Mouse (Mus musculus): ENCODE measurements around the gene Itk. TPM values are rescaled to one million over a fixed set of nuclear protein-coding genes. Genes with fewer than 3 reads are reported as not detected.

Itk gene
- polyA plus RNA-seq, 1 experiment from 2014 or later, result 0.14 TPM

DNA sequence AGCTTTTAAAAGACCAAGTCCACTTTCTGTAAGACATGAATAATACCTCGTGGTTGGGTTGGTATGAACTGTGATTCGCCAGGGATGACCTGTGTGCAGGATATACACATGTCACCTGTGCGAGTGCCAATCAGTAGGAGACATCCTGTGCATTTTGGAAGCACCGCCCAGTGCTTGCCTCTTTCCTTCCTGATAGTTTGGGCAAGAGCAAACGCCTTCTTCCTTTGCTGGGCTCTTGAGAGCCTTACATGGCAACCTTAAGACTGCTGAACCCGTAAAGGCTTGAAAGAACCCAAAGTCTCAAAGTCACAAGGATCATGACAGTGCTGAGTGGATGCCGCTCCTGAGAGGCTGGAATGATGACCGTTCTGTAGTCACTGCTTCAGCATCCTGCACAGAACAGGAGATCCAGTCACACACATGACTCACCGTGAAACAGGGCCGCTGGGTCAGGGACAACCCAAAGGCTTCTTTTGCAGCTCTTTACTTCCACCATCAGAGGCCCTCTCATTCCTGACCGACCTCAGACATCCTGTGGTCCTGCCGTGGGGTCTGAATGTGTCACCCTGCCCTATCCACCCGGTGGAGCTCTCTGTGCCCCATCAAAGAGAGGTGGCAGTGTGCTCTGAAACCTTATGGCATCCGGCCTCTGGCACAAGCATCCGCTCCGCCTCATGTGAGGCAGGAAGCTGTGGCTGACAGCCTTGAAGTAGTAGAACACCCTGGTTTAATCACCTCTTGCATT lies 62.9 kb downstream of the Itk start:
- no peaks in the 10 kb centered on the region for H3K9me3 ChIP-seq (ENCODE audit: control insufficient read depth, low read length)
- 81% methylated on average over 16 of the region's 16 CpGs for WGBS
- no peak for ATAC-seq (replicated peaks; ENCODE audit: low FRiP score)

DNA sequence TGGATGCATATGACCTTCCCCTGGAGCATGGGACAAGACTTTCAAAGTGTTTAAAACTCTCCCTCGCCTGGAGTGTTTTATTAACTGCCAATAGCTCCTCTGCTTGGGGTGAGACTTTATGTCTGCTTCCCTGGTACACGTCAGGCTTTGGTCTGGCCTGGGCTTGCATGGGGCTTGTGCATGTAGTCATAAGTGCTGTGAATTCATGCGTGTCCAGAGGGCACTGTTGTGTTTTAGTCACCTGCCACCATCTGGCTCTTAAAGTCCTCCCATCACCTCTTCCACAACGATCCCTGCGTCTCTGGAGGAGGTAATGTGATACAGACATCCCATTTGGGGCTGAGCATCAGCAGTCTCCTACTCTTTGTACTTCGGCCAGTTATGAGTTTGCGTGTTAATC lies 67.8 kb downstream of the Itk start:
- Histone ChIP-seq H3K9ac (ENCODE audit: low read depth, low read length) (no peak overlapping the region), H3K9me3 (ENCODE audit: control insufficient read depth, low read length) (no peaks in the 10 kb centered on the region), H3K4me2 (no peak overlapping the region), H3K27ac (ENCODE audit: low read depth, low read length) (no peak overlapping the region), H3K27me3 (replicated peaks; ENCODE audit: control insufficient read depth, insufficient read depth, low read length) (no peaks in the 10 kb centered on the region), H3K4me3 (ENCODE audit: low read depth, low read length) (no peak overlapping the region), H3K4me1 (replicated peaks; ENCODE audit: control insufficient read depth, insufficient read depth, low read length) (no peaks in the 10 kb centered on the region), H3K36me3 (ENCODE audit: control insufficient read depth, insufficient read depth, low read length) (no peaks in the 10 kb centered on the region)
- WGBS, result 76% methylated on average over 7 of the region's 7 CpGs
- no peak for DNase-seq (ENCODE audit: low spot score)
- ATAC-seq (replicated peaks; ENCODE audit: low FRiP score), result no peak

More for the DNA sequence above, 62.9 kb downstream of the Itk start:
- Histone ChIP-seq H3K4me2 (no peak overlapping the region), H3K4me1 (replicated peaks; ENCODE audit: control insufficient read depth, insufficient read depth, low read length) (no peaks in the 10 kb centered on the region), H3K9ac (ENCODE audit: low read depth, low read length) (no peak overlapping the region), H3K27ac (ENCODE audit: low read depth, low read length) (no peak overlapping the region), H3K36me3 (ENCODE audit: control insufficient read depth, insufficient read depth, low read length) (no peaks in the 10 kb centered on the region), H3K27me3 (replicated peaks; ENCODE audit: control insufficient read depth, insufficient read depth, low read length) (no peaks in the 10 kb centered on the region), H3K4me3 (ENCODE audit: low read depth, low read length) (no peak overlapping the region)
- no peak for DNase-seq (ENCODE audit: low spot score)

DNA sequence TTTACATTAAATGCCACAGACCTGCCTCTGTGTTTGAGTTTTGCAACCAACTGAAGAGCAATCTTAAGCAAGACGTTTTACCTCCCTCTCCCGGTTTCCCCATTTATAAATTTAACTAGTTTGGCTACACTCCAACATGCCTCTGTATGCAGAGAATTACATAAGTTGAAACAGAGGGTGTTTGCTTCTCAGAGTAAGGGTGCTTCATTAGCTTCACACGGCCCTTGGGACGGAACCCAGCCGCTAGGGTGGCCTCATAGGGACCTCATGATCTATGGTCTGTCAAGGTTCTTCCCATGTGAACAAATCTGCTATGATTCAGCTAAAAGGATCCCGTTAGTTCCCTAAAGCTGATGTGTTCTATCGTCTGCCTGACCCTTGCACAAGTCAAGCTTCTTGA lies 74.8 kb downstream of the Itk start:
- no peak overlapping the region for H3K27ac ChIP-seq (ENCODE audit: low read depth, low read length)
- 52% methylated on average over 7 of the region's 7 CpGs for WGBS
- H3K9ac ChIP-seq (ENCODE audit: low read depth, low read length), result no peak overlapping the region
- H3K9me3 ChIP-seq (ENCODE audit: control insufficient read depth, low read length), result no peaks in the 10 kb centered on the region
- H3K36me3 ChIP-seq (ENCODE audit: control insufficient read depth, insufficient read depth, low read length), result no peaks in the 10 kb centered on the region
- no peak overlapping the region for H3K4me3 ChIP-seq (ENCODE audit: low read depth, low read length)
- no peak overlapping the region for H3K4me2 ChIP-seq
- H3K27me3 ChIP-seq (replicated peaks; ENCODE audit: control insufficient read depth, insufficient read depth, low read length), result 0 out of 2 replicates have a peak, but pooled peaks cover 2% of the 10 kb centered on the region
- no peak for ATAC-seq (replicated peaks; ENCODE audit: low FRiP score)
- peaks cover 9% of the 10 kb centered on the region; the same call in 1 of the 2 replicates for H3K4me1 ChIP-seq (replicated peaks; ENCODE audit: control insufficient read depth, insufficient read depth, low read length)
- no peak for DNase-seq (ENCODE audit: low spot score)

DNA sequence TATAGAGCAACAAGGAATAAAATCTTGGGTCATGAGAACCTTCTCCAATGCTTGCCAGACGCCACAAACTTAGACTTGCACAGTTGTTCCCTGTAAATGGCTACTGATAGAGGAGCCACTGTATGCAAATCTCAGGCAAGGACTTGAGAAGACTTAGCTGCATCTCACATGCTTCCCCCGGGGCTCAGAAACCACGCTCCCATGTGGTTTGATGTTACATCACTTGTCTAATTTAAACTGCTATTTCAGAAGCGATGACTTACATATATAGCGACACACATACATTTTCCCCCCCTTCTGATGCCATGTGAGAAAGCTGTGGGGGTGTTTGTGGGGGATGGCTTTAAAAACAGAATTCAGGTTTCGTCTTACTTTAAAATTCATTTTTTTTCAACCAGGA lies 75.5 kb downstream of the Itk start:
- 68% methylated on average over 6 of the region's 6 CpGs for WGBS
- no peak for ATAC-seq (replicated peaks; ENCODE audit: low FRiP score)
- no peaks in the 10 kb centered on the region for H3K36me3 ChIP-seq (ENCODE audit: control insufficient read depth, insufficient read depth, low read length)
- H3K4me1 ChIP-seq (replicated peaks; ENCODE audit: control insufficient read depth, insufficient read depth, low read length), result peaks cover 9% of the 10 kb centered on the region; the same call in 1 of the 2 replicates
- no peak for DNase-seq (ENCODE audit: low spot score)
- no peak overlapping the region for H3K4me2 ChIP-seq
- H3K27ac ChIP-seq (ENCODE audit: low read depth, low read length), result no peak overlapping the region
- H3K4me3 ChIP-seq (ENCODE audit: low read depth, low read length), result no peak overlapping the region
- H3K9ac ChIP-seq (ENCODE audit: low read depth, low read length), result no peak overlapping the region
- no peaks in the 10 kb centered on the region for H3K9me3 ChIP-seq (ENCODE audit: control insufficient read depth, low read length)
- H3K27me3 ChIP-seq (replicated peaks; ENCODE audit: control insufficient read depth, insufficient read depth, low read length), result 0 out of 2 replicates have a peak, but pooled peaks cover 2% of the 10 kb centered on the region

DNA sequence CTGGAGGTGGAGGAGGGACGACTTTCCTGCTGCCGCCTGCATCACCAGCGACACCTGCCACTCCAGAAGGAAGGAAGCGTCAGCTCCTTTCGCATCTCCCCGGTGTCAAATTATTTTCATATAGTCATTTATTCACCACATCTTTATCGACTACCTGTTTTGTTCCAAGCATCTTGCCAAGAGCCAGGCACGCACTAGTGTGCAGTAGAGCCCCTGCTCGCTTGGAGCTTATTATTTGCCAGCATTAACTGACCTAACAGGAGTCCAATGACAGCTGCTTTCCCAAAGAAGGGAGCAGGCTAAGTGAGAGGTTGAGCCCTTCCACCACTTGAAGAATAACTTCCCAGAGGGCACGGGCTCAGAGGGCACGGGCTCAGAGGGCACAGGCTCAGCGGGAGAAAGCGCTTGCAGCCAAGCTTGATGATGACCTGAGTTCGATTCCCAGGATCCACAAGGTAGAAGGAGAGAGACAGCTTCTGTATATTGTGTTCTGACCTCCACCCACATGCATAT lies 76.7 kb downstream of the Itk start, which contains the start of gene Cyfip2:
TSS of gene Cyfip2 (minus strand) at position 337 of the 513 bp plus-strand sequence.
- Histone ChIP-seq H3K36me3 (ENCODE audit: control insufficient read depth, insufficient read depth, low read length) (no peaks in the 10 kb centered on the region), H3K27ac (ENCODE audit: low read depth, low read length) (no peak within 1 kb of the TSS), H3K4me1 (replicated peaks; ENCODE audit: control insufficient read depth, insufficient read depth, low read length) (peaks cover 9% of the 10 kb centered on the region; the same call in 1 of the 2 replicates), H3K9me3 (ENCODE audit: control insufficient read depth, low read length) (no peaks in the 10 kb centered on the region), H3K4me3 (ENCODE audit: low read depth, low read length) (peak within 1 kb of the TSS; percentile 68), H3K4me2 (peak within 1 kb of the TSS; percentile 82), H3K27me3 (replicated peaks; ENCODE audit: control insufficient read depth, insufficient read depth, low read length) (0 out of 2 replicates have a peak, but pooled peaks cover 2% of the 10 kb centered on the region), H3K9ac (ENCODE audit: low read depth, low read length) (peak within 1 kb of the TSS; percentile 67)
- no peak for DNase-seq (ENCODE audit: low spot score)
- 9% methylated on average over 14 of the region's 14 CpGs for WGBS
- ATAC-seq (replicated peaks; ENCODE audit: low FRiP score), result 0 out of 2 replicates have a peak, but pooled peaks have one; percentile 14

DNA sequence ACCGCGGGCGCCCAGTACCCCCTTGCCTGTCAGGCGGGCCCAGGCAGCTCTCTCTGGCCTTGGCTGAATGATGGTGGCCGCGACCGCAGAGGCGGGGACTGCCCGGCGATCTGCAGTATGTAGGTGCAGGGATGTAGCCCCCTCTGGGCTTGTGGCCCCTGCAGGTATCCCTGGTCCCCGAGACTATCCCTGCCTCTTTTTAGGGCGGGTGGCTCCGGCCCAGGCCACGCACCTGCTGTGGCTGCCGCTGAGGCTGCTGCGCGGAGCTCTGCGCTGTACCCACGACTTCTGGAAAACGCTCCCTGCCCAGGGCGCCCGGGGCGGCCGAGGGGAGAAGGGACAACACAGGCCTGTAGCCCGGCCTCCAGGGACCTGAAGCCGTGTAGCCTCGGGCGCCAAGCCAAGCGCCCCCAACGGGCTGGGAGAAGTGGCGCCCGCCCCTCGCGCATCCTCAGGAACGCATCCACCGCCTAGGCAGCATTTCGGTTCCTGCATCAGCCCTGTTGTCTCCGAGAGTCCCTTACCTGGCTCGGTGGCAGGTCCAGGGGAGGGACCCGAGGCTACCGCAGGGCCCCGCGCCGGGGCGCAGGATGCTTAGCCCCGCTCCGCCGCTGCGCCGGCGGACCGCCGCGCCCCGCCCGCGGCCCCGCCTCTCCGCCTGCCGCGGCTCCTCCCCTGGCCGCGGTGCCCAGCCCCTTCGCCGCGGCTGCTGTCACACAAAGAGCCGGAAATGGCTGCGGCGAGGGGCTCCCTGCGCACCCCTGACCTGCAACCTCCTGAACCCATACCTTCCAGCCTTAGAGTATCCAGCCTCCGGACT lies 77.4 kb downstream of the Itk start:
- H3K27me3 ChIP-seq (replicated peaks; ENCODE audit: control insufficient read depth, insufficient read depth, low read length), result 0 out of 2 replicates have a peak, but pooled peaks cover 2% of the 10 kb centered on the region
- peak; percentile 87 for ATAC-seq (replicated peaks; ENCODE audit: low FRiP score)
- no peaks in the 10 kb centered on the region for H3K36me3 ChIP-seq (ENCODE audit: control insufficient read depth, insufficient read depth, low read length)
- H3K27ac ChIP-seq (ENCODE audit: low read depth, low read length), result no peak overlapping the region
- peak; percentile 74 for DNase-seq (ENCODE audit: low spot score)
- H3K9me3 ChIP-seq (ENCODE audit: control insufficient read depth, low read length), result no peaks in the 10 kb centered on the region
- H3K4me3 ChIP-seq (ENCODE audit: low read depth, low read length), result peak overlapping the region; percentile 68
- peak overlapping the region; percentile 82 for H3K4me2 ChIP-seq
- peak overlapping the region; percentile 67 for H3K9ac ChIP-seq (ENCODE audit: low read depth, low read length)
- WGBS, result under 1% methylated on average over 70 of the region's 71 CpGs
- peaks cover 9% of the 10 kb centered on the region; the same call in 1 of the 2 replicates for H3K4me1 ChIP-seq (replicated peaks; ENCODE audit: control insufficient read depth, insufficient read depth, low read length)

DNA sequence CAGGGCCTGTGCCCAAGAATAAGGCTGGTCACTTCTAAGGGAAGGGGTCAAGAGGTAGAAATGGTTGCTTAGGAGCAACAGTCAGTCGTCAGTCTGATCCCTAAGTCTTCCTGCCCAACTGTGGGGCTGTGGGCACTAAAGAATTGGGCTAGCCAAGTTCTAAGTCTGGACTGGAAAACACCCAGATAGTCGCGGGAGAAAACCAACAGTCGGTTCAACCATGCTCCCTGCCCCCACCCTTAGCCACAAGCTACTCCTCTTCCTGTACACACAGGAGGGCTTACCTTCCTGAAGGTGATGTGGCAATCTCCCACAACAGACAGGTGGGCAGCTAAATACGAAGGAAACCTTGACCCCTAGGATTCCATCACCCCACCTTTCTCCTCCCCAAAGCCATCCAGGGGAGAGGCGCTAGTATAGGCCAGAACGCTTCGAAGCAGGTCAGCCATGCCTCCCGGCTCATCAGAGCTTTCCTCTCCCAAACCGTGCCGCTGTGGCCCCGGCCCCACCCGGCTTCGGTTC lies 78.1 kb downstream of the Itk start:
- Histone ChIP-seq H3K9me3 (ENCODE audit: control insufficient read depth, low read length) (no peaks in the 10 kb centered on the region), H3K27ac (ENCODE audit: low read depth, low read length) (no peak overlapping the region), H3K9ac (ENCODE audit: low read depth, low read length) (peak overlapping the region; percentile 64), H3K36me3 (ENCODE audit: control insufficient read depth, insufficient read depth, low read length) (no peaks in the 10 kb centered on the region), H3K4me3 (ENCODE audit: low read depth, low read length) (peak overlapping the region; percentile 68), H3K4me2 (peak overlapping the region; percentile 82), H3K4me1 (replicated peaks; ENCODE audit: control insufficient read depth, insufficient read depth, low read length) (peaks cover 9% of the 10 kb centered on the region; the same call in 1 of the 2 replicates), H3K27me3 (replicated peaks; ENCODE audit: control insufficient read depth, insufficient read depth, low read length) (0 out of 2 replicates have a peak, but pooled peaks cover 2% of the 10 kb centered on the region)
- DNase-seq (ENCODE audit: low spot score) (peak; percentile 38), ATAC-seq (replicated peaks; ENCODE audit: low FRiP score) (peak; percentile 7; the same call in 1 of the 2 replicates)
- WGBS, result 8% methylated on average over 14 of the region's 14 CpGs

DNA sequence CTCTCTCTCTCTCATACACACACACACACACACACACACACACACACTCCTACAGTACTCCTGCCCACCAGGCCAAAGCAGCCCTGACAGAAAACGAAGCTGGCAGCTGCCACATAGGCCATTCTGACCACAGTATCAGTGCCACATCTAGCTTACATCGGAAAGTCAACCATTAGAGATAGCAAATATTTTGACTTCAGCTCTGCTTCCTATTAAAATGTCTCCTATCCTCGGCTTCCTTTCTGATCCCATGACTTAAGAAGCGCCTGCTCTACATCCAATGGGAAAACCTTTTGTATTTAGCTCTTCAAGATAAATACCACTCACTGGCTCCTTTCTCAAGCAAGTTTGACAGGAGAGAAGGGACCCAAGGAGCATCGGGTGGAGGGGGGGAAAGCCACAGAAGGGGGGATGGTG lies 78.7 kb downstream of the Itk start:
- no peaks in the 10 kb centered on the region for H3K9me3 ChIP-seq (ENCODE audit: control insufficient read depth, low read length)
- no peaks in the 10 kb centered on the region for H3K36me3 ChIP-seq (ENCODE audit: control insufficient read depth, insufficient read depth, low read length)
- WGBS, result 66% methylated on average over 5 of the region's 5 CpGs
- H3K27ac ChIP-seq (ENCODE audit: low read depth, low read length), result no peak overlapping the region
- no peak overlapping the region for H3K4me3 ChIP-seq (ENCODE audit: low read depth, low read length)
- H3K4me2 ChIP-seq, result peak overlapping the region; percentile 82
- ATAC-seq (replicated peaks; ENCODE audit: low FRiP score), result no peak
- peaks cover 9% of the 10 kb centered on the region; the same call in 1 of the 2 replicates for H3K4me1 ChIP-seq (replicated peaks; ENCODE audit: control insufficient read depth, insufficient read depth, low read length)
- no peak overlapping the region for H3K9ac ChIP-seq (ENCODE audit: low read depth, low read length)
- H3K27me3 ChIP-seq (replicated peaks; ENCODE audit: control insufficient read depth, insufficient read depth, low read length), result 0 out of 2 replicates have a peak, but pooled peaks cover 2% of the 10 kb centered on the region
- DNase-seq (ENCODE audit: low spot score), result no peak
